Mouse (Mus musculus): ENCODE data around the gene Mapk6.

DNA sequence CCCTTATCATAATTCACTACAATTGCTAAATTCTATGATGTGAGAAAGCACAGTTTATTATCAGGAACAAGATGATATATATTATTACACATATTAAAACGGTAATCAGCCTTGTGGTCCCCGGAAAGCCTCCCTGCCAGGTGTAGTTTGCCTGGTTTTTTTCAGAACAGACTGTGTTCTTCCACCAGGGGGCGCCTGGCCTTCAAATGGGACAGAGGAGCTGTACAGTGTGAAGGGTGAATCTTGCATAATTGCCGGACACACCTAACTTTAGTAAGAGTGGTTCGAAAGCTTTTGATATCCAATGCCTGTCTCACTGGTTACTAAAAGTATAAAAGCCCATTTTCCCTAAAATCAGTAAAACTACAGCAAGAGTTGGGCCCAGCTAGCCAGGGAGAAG lies 48.1 kb downstream of the Mapk6 start:
- TF ChIP-seq CTCF (IDR thresholded peaks at IDR 0.05; ENCODE audit: low read depth) (peak; percentile 85), EP300 (IDR thresholded peaks at IDR 0.05; ENCODE audit: low read depth) (no peak)
